Mouse (Mus musculus): ENCODE data around the gene Gm20671. TPM values are rescaled to one million over a fixed set of nuclear protein-coding genes. Genes with fewer than 3 reads are reported as not detected.
"Not testable (repeated sequence)": the region's sequence is repeated elsewhere in the genome, so short reads cannot be mapped to it uniquely, and the experiment has no call there.

Gene Gm20671
- polyA plus RNA-seq, 1 experiment from 2014 or later, result not detected

- Histone ChIP-seq H3K27me3 (no peaks in the 10 kb centered on the region), H3K4me1 (peaks cover 26% of the 10 kb centered on the region), H3K27ac (0 out of 2 replicates have a peak overlapping the region, but pooled peaks have one; percentile 9), H3K4me2 (replicated peaks) (peak overlapping the region; percentile 37), H3K36me3 (no peaks in the 10 kb centered on the region), H3K4me3 (peak overlapping the region; percentile 20), H3K9ac (no peak overlapping the region), H3K9me3 (replicated peaks) (no peaks in the 10 kb centered on the region)
- 0 out of 2 replicates have a peak, but pooled peaks have one; percentile 24 for ATAC-seq (ENCODE audit: low FRiP score)
- WGBS, result 7% methylated on average over 10 of the region's 10 CpGs
Observed at GRCm38 (mm10) chr5:32745705-32746655, 80.9 kb downstream of the Gm20671 start.

- peaks cover 26% of the 10 kb centered on the region for H3K4me1 ChIP-seq
- H3K9me3 ChIP-seq (replicated peaks), result no peaks in the 10 kb centered on the region
- H3K4me2 ChIP-seq (replicated peaks), result no peak overlapping the region
- 54% methylated on average over 9 of the region's 9 CpGs for WGBS
- H3K27ac ChIP-seq, result peak overlapping the region; percentile 67; the same call in 1 of the 2 replicates
- H3K36me3 ChIP-seq, result peaks cover 8% of the 10 kb centered on the region; the same call in 1 of the 2 replicates
- ATAC-seq (ENCODE audit: low FRiP score), result 0 out of 2 replicates have a peak, but pooled peaks have one; percentile 27
- H3K4me3 ChIP-seq, result no peak overlapping the region
- no peak overlapping the region for H3K9ac ChIP-seq
- no peaks in the 10 kb centered on the region for H3K27me3 ChIP-seq
Observed at GRCm38 (mm10) chr5:32742149-32742548, 84.8 kb downstream of the Gm20671 start.

- 67% methylated on average over 4 of the region's 4 CpGs for WGBS
- peaks cover 10% of the 10 kb centered on the region; the same call in 1 of the 2 replicates for H3K36me3 ChIP-seq
- H3K4me2 ChIP-seq (replicated peaks); H3K4me3 ChIP-seq; H3K9me3 ChIP-seq (replicated peaks); H3K9ac ChIP-seq; H3K27me3 ChIP-seq: not testable (repeated sequence)
- peaks cover 25% of the 10 kb centered on the region for H3K4me1 ChIP-seq
- H3K27ac ChIP-seq, result peak overlapping the region; percentile 67
- peak; percentile 40; the same call in 1 of the 2 replicates for ATAC-seq (ENCODE audit: low FRiP score)
Observed at GRCm38 (mm10) chr5:32741377-32741776, 85.5 kb downstream of the Gm20671 start.

DNA sequence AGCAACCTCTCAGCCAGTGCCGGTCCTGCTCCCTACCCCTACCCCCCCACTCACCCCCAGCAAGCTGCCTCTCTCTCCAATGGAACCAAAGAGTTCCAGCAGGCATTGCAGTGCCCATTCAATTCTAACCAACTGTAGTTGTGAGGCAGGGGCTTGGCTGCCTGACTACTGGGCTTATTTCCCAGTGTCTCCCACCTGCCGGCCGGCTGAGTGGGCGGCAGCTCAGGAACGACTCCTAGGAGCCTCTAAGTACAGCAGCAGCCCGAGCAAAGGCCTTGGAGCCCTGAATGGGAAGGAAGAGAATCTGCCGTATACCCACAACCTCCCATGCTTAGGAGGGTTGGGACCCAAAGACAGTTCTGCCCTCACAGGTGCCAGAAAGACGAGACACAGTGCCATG, 86.1 kb downstream of the Gm20671 start:
- not testable (repeated sequence) for H3K27me3 ChIP-seq; ATAC-seq (ENCODE audit: low FRiP score); H3K9me3 ChIP-seq (replicated peaks); H3K9ac ChIP-seq; H3K4me2 ChIP-seq (replicated peaks); H3K4me3 ChIP-seq
- H3K4me1 ChIP-seq, result peaks cover 19% of the 10 kb centered on the region
- H3K27ac ChIP-seq, result peak overlapping the region; percentile 40; the same call in 1 of the 2 replicates
- 80% methylated on average over 8 of the region's 8 CpGs for WGBS
- peaks cover 10% of the 10 kb centered on the region; the same call in 1 of the 2 replicates for H3K36me3 ChIP-seq

GRCm38 (mm10) chr5:32740138-32740537, 86.8 kb downstream of the Gm20671 start:
- Histone ChIP-seq H3K36me3 (peaks cover 15% of the 10 kb centered on the region), H3K27ac (peak overlapping the region; percentile 40; the same call in 1 of the 2 replicates), H3K4me3 (no peak overlapping the region), H3K27me3 (no peaks in the 10 kb centered on the region), H3K4me1 (peaks cover 14% of the 10 kb centered on the region), H3K9ac (no peak overlapping the region), H3K4me2 (replicated peaks) (no peak overlapping the region), H3K9me3 (replicated peaks) (no peaks in the 10 kb centered on the region)
- no peak for ATAC-seq (ENCODE audit: low FRiP score)
- 97% methylated on average over 3 of the region's 3 CpGs for WGBS

- not testable (repeated sequence) for H3K9me3 ChIP-seq (replicated peaks); H3K27ac ChIP-seq; H3K4me2 ChIP-seq (replicated peaks); H3K9ac ChIP-seq; H3K4me3 ChIP-seq; H3K4me1 ChIP-seq; H3K27me3 ChIP-seq
- WGBS, result 84% methylated on average over 3 of the region's 3 CpGs
- peaks cover 26% of the 10 kb centered on the region for H3K36me3 ChIP-seq
- peak; percentile 53; the same call in 1 of the 2 replicates for ATAC-seq (ENCODE audit: low FRiP score)
Observed at GRCm38 (mm10) chr5:32736770-32737169, 90.1 kb downstream of the Gm20671 start.

GRCm38 (mm10) chr5:32735779-32736178, 91.1 kb downstream of the Gm20671 start:
- no peak overlapping the region for H3K4me2 ChIP-seq (replicated peaks)
- H3K4me3 ChIP-seq, result no peak overlapping the region
- no peak overlapping the region for H3K27ac ChIP-seq
- no peaks in the 10 kb centered on the region for H3K9me3 ChIP-seq (replicated peaks)
- no peak overlapping the region for H3K9ac ChIP-seq
- no peak for ATAC-seq (ENCODE audit: low FRiP score)
- no peaks in the 10 kb centered on the region for H3K4me1 ChIP-seq
- 91% methylated on average over 6 of the region's 6 CpGs for WGBS
- H3K36me3 ChIP-seq, result peaks cover 26% of the 10 kb centered on the region
- no peaks in the 10 kb centered on the region for H3K27me3 ChIP-seq

DNA sequence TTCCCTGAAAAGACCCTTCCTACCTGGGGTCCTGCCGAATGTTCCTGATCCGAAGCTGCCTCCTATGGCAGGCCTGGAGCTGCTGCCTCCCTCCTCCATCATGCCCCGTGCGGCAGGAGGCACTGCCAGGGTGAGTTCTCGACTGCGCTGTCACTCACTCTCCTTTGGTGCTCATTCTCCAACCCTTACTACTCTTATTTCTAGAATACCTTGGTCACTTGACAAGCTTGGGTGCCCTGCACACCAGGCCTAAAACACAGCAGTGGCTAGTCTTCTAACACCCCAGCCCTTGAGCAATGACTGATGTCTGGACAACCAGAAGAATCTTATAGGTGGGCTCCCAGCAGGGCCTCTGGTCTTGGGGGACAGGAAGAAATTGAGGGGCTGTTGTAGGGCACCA, 93.0 kb downstream of the Gm20671 start:
- H3K4me1 ChIP-seq; H3K4me2 ChIP-seq (replicated peaks); H3K27me3 ChIP-seq; H3K4me3 ChIP-seq; H3K9me3 ChIP-seq (replicated peaks); H3K9ac ChIP-seq; H3K27ac ChIP-seq: not testable (repeated sequence)
- 94% methylated on average over 6 of the region's 6 CpGs for WGBS
- peak; percentile 52; the same call in 1 of the 2 replicates for ATAC-seq (ENCODE audit: low FRiP score)
- peaks cover 26% of the 10 kb centered on the region for H3K36me3 ChIP-seq

GRCm38 (mm10) chr5:32728851-32729250, 98.1 kb downstream of the Gm20671 start:
- no peak overlapping the region for H3K4me2 ChIP-seq (replicated peaks)
- 0 out of 2 replicates have a peak, but pooled peaks cover 3% of the 10 kb centered on the region for H3K9me3 ChIP-seq (replicated peaks)
- 86% methylated on average over 8 of the region's 8 CpGs for WGBS
- ATAC-seq (ENCODE audit: low FRiP score), result no peak
- H3K36me3 ChIP-seq, result peaks cover 7% of the 10 kb centered on the region; the same call in 1 of the 2 replicates
- H3K9ac ChIP-seq, result no peak overlapping the region
- no peak overlapping the region for H3K4me3 ChIP-seq
- H3K27ac ChIP-seq, result no peak overlapping the region
- no peaks in the 10 kb centered on the region for H3K27me3 ChIP-seq
- no peaks in the 10 kb centered on the region for H3K4me1 ChIP-seq

DNA sequence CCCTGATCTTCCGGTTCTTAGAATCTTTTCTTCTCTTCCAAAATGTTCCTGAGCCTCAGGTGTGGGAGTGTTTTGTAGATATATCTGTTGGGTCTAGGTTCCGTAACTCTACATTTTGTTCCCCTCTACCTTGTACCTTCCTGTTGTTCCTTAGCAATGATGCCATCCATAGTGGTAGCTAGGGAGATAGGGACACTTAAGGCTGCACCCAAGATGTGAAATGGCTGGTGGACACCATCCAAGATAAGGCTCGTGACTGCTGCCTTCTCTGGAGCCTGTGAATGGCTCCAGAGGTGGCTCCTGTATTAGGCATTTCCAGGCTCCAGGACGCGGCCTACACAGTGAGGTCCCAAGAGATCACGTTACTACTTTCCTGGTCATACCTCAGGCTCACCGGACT, 98.6 kb downstream of the Gm20671 start:
- H3K36me3 ChIP-seq, result peaks cover 1% of the 10 kb centered on the region; the same call in 1 of the 2 replicates
- no peak overlapping the region for H3K4me2 ChIP-seq (replicated peaks)
- 81% methylated on average over 7 of the region's 7 CpGs for WGBS
- 0 out of 2 replicates have a peak, but pooled peaks cover 3% of the 10 kb centered on the region for H3K9me3 ChIP-seq (replicated peaks)
- H3K27ac ChIP-seq, result no peak overlapping the region
- H3K9ac ChIP-seq, result no peak overlapping the region
- no peak overlapping the region for H3K4me3 ChIP-seq
- no peaks in the 10 kb centered on the region for H3K27me3 ChIP-seq
- ATAC-seq (ENCODE audit: low FRiP score), result no peak
- no peaks in the 10 kb centered on the region for H3K4me1 ChIP-seq

DNA sequence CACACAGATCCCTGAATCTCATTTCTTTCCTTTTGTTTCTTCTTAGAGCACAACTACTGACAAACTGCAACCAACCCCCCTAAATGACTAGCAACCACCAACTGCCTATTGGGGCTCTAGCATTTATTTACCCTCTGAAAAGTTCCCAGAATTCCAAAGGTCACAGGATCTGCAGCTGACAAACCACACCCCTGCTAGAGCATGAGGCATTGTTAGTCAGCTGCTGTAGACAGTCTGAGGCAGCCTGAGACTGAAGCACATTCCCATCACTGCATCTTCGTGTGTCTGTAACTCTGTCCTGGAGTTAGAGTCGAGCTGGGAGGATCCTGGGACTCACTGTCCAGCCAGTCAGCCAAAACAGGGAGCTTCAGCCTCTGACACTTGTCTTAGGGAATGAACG, 101.5 kb downstream of the Gm20671 start:
- H3K4me1 ChIP-seq; H3K9me3 ChIP-seq (replicated peaks); H3K4me2 ChIP-seq (replicated peaks); ATAC-seq (ENCODE audit: low FRiP score); H3K4me3 ChIP-seq; H3K27me3 ChIP-seq; H3K9ac ChIP-seq; H3K36me3 ChIP-seq; H3K27ac ChIP-seq: not testable (repeated sequence)
- 83% methylated on average over 3 of the region's 3 CpGs for WGBS

GRCm38 (mm10) chr5:32723981-32724380, 102.9 kb downstream of the Gm20671 start:
- Histone ChIP-seq H3K4me3 (no peak overlapping the region), H3K27me3 (no peaks in the 10 kb centered on the region), H3K9me3 (replicated peaks) (0 out of 2 replicates have a peak, but pooled peaks cover 3% of the 10 kb centered on the region), H3K27ac (no peak overlapping the region), H3K9ac (no peak overlapping the region), H3K36me3 (no peaks in the 10 kb centered on the region), H3K4me2 (replicated peaks) (no peak overlapping the region), H3K4me1 (no peaks in the 10 kb centered on the region)
- no peak for ATAC-seq (ENCODE audit: low FRiP score)
- 88% methylated on average over 7 of the region's 7 CpGs for WGBS

Data from hindbrain, embryonic 12.5 days (tissue).